Mouse (Mus musculus) frontal cortex, adult 2 months (tissue): ENCODE results near the gene Nek6. TPM values are rescaled to one million over a fixed set of nuclear protein-coding genes. Genes with fewer than 3 reads are reported as not detected.

Source experiments
- DNase-seq, 2 experiments: peaks; one replicate each; pipeline ENCODE4 v3.0.0; 2022; ENCODE audit warnings: low spot score in 1 of 2; ENCODE audit errors: extremely low spot score in 1 of 2
- polyA plus RNA-seq: library from polyadenylated mRNA; depleted of rRNA; stranded (reverse); fragments of >200 nt; gene quantifications from 2 replicates; pipeline ENCODE4 v1.2.3, GENCODE M21; 2012; rRNA removed

Gene Nek6
- polyA plus RNA-seq, 1 experiment = 25.8 TPM

DNA sequence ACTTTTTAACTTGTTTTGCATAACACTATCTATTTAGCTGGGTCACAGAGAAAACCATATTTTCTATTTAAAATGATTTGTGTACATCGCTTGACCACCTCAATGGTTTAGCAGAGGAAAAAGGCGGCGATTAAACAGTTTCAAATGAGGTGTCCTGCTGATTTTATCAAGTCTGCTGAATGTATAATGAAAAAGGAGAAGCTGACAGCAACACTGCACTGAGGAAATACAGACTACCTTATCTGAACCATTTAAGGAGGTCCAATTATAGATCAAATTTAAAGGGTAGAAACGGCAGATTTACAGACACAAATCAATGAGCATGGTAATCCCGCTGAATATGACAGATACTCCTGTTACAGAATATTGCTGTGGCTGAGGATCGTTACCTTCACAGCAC is 103.0 kb downstream of the Nek6 start:
- DNase-seq = no peak

DNA sequence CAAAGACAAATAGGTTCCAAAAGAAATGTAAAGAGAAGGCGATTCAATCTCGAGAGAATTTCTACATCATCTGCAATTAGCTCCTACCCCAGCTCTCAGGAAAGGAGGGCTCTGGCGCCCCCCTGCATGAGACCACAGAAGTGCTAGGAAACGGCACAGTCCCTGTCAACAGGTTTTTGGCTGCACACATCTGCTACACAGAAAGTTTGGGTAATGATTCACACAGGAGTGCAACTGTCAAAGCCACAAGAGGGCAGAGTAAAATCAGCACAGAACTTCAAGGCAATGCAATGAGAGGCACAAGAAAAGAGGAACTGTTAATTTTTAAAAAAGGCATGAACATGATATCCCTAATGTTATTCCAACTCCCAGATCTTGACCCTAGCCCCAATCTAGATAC is 104.6 kb downstream of the Nek6 start:
- peak in 1 of 2 experiments; percentile 50 for DNase-seq

DNA sequence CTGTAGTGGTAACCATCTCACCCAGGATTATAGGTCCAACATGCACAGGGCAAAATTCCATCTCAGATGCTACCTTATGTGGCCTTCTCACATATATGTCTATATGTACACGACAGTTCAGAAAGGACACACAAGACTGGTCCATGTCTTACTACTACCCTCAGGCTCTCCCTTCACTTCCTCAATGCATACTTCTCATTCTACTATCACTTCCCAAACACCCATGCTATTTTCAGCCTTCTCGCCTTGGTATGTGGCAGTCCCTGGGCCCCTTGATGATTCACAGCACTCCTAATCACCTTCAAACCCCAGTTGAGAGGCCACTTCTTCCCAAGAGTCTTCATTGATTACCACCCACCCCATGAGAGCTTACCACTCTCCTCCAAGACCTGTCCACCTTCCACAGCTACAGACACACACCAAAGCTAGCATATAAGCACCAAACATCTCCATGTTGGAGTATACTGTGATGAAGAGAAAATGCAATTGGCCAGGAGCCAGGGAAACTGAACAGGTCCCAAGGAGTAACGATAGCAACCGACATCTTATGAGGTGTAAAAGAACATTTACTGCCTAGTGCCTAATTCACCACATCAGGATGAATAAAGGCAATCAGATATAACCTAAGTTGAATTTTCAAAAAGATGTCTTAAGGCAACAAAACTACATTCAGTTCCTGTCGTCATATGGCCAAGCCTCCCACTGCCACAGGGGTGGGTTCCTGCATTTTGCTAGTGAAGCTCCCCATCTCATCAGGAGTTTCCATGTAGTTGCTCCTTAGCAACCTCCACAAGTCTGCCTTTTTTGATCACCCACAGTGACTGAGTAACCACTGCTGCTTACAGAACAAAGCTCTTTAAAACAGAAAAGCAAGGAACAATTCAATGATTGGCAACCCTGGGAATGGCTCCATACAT is 105.8 kb downstream of the Nek6 start:
- DNase-seq = no peak

DNA sequence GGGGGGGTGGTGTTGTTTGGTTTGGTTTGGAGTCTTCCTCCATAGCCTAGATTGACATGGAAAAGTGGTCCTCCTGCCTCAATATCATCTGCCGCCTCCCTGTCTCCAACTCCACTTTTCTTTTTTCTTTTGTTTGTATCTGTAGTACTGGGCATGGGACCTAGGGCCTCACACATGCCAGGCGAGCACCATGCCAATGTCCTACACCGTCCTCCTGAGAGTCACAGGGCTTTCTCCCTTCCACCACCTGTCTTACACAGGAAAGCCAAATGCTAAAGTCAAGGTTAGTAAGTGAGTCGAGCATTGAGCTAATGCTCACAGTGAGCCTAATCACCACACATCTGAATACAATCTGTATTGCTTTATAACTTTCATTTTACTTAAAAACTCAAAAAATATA is 108.3 kb downstream of the Nek6 start:
- DNase-seq = no peak

DNA sequence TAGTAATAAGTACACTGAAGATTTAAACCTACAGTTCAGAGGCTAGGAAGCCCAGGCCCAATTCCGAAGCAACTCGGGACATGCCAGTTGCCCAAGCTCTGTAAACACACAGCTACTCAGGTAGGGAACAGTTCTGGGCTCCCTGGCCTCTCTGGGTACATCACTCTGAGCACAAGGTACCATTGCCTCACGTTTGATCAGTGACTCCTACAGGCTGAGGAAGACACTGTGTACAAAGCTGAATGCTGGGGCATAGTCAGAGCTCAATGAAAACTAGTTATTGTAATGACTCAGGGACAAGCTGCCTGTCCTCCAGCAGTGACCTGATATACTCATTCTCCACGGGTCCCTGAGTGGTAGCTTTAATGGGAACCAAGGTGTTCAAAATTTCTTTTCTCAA is 109.6 kb downstream of the Nek6 start:
- DNase-seq = no peak

DNA sequence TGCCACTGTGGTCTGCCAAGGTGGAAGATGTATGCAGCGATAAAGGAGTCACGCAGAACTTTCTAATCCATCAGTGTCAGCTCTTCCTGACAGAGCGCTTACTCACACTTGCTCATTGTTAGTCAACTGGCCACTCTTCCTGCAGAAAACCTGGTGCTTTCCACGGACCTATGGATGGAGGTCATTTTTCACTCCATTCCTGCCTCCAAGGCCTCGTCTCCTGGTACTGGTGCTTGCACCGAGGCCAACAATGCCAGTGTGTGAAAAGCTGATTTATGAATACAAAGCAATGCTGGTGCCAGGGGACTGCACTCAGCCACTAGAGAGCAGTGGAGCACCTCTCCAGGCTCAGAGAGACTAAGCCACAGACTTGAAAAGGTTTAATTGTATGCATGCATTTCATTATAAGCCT is 110.2 kb downstream of the Nek6 start:
- peak in 1 of 2 experiments; percentile 66 for DNase-seq

DNA sequence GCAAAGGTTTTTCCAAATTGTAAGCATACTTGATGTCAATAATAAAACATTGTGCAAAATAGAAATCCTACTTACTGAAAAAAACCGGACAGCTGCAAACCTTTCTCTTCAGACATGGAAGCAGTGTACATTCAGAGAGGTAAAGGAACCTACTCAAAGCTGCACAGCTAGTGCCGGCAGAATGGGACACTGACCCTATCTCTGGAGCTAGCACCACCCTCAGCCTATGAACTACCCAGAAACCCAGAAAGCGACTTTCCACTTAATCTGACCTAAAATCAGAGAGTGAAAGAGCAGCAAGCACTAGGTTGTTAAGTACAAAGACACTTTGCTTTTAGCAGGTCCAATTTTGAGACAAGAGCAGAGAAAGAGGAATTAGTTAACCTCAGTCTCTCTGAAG is 112.0 kb downstream of the Nek6 start:
- DNase-seq = no peak

DNA sequence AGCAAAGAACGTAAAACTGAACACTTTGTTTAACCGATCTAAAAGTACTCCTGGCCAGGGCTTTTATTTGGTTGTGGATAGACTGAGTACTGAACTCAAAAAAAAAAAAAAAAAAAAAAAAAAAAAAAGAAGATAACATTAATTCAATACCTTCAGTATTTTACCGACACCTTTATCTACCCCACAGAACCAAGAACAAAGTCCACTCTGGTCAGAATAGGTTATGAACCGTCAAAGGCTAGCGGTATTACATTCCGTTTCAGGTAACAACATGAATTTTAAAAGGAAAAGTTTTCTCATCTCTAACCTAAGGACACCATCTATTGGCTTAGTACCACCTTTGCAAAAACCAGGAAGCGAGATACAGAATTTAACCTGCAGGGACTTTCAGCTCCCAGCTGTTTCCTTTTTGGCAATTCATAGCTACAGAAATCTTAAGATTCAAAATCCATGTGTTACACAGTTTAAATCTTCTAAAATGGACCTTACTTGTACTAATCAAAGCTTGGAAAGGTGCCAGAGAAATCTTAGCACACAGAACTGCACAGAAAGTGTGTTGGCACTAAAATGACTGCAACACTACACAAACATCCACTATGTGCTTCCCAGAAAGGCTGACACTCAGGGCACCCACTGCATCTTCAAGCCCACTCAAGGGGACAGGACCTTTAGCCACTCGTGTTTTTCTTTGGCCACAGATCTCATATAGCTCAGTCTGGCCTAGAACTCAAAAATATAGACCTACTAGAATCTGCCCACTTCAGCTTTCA is 112.6 kb downstream of the Nek6 start:
- no peak for DNase-seq

DNA sequence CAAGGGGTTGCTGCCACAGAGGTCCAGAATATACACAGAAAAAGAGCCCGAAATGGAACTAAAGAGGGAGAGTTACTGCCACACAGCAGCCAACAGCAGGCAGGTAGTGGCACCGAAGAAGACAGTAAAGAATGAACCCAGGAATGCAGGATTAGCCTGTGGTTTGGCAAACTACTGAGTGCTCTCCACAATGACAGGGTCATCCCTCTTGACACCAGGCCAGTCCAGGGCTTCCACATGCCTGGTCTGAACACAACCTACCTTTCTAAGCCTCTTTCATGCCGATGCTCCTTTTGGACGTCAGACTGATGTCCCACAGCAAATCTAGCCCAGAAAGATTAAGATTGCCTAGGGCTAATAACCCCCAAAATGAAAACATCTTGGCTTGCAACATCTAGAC is 117.4 kb downstream of the Nek6 start:
- DNase-seq = no peak

DNA sequence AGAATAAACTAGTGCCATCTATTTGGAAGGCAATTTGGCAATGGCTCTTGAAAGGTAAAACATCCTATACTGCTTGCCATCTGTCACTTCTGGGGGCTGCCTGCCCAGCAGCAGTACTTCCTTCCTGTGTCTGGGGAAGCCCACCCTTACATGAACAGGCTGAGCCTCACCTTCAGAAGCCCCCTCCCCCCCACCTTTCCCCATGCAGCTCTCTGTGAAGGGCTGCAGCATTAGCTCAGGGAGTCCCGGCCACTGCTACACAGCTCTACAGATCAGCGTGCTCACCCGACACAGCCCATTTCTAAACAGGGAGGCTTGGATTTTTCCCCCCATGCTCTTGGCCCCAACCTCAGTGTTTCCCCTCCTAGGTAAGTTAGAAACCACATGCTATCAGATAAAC is 118.0 kb downstream of the Nek6 start:
- no peak for DNase-seq

DNA sequence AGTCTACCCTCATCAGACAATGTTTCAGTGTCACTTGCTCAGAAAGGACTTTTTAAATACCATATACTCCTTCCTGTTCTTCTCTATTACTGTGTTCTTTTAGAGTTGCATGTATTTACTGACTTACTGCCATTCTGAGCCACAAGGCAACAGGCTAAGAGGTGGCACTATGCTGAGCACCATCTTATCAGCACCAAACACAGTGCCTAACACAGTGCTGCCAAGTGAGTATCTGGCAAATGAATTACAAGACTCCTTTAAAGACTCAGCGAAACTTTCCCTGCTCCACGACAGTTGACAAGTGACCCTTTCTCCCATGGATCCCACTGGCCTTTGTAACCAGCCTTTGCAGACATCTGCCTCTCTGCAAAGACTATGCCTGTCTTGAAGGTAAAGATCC is 119.1 kb downstream of the Nek6 start:
- no peak for DNase-seq

DNA sequence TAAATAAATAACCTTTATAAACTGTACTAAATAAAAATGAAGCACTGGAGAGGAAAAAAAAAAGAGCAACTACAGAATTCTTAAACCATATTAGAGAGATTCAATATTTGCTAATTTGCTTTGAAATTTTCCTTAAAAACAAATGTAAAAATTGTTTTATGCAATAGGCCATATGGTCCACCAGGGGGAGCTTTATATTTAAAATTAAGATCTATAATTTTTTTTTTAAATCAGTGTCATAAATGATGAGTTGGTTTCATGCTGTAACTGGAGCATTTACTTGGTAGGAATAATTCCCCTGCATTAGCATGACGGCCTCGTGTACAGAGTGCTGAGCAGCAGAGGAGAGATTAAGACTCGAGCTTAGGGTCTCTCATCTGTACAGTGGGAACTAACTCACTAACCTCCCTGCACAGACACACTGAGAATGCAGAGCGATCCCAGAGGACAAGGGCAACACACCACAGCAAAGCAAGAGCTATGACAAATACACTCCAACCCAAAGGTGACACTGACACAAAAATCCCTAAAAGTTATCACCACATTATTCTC is 126.3 kb downstream of the Nek6 start:
- DNase-seq = no peak

DNA sequence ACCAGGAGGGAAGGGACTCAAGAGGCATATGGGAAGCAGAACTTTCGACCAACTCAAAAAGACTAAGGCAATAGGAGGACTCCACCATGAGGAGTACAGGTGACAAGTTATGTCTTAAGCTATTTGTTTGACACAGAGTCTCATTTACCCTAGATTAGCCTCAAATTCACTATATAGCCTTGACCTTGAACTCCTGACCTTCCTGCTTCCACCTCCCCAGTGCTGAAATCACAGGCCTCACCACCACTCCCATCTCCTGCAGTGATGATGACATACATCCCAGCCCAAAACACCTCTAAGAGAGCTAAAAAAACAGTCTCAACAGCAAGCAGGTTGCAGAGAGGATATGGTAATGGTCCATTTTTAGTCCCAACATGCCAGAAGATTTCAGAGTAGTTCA is 130.3 kb downstream of the Nek6 start:
- DNase-seq = no peak

DNA sequence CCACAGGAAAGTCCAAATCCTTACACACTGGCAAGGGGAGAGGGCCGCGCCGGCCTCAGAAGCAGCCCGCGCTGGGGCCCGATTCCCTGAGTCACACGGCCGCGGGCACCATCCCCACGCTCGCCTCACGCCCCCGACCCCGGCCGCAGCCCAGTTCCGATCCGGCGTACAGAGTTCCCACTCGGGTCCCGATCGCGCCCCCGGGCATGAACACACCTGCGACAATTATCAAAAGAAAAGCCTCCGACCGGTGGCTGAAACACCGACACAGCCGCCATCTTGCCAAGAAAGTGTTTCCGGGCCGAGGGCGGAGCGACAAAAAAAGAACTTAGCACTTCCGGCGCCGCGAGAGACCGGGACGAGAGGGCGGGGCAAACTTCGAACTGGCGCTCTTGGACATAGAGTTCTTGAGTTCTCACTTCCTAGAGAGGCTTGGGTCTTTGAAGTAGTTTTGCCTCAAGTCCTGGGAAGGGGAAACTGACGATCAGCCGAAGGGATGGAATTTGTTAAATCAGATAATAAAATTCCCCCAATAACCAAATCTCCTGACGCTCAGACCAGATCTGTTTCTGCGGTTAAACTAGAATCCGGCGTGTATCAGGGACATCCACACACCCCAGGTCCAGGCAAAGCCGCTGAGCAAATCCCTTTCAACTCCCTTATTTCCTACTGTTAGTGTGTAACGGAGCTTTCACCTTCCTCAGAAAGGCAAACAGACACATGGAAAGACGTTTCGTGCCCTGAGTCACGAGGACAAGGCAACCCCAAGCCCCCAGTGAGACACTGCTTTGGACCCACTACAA is 132.4 kb downstream of the Nek6 start, which contains the start of gene Psmb7:
Psmb7 (minus strand) TSS at position 463 of the 803 bp plus-strand sequence.
- peak; percentile 76 to 91 for DNase-seq

Other genes starting within 250 kb of the Nek6 start
- gene Dennd1a, start 224.3 kb upstream of the Nek6 start, polyA plus RNA-seq = 44.5 and 47.8 TPM in 2 replicates
- 60.4 and 64.0 TPM in 2 replicates for gene Lhx2, start 172.4 kb upstream of the Nek6 start, polyA plus RNA-seq
- 227 and 234 TPM in 2 replicates for gene Psmb7, start 132.4 kb downstream of the Nek6 start, polyA plus RNA-seq
- gene Nr5a1, start 202.9 kb downstream of the Nek6 start, polyA plus RNA-seq = 0.06 and 0.11 TPM in 2 replicates